Mouse (Mus musculus) hindbrain, embryonic 11.5 days (tissue): ENCODE data around the gene Gm38393. TPM values are rescaled to one million over a fixed set of nuclear protein-coding genes. Genes with fewer than 3 reads are reported as not detected.
A peak's percentile ranks its signal among the peaks of the same experiment; 100 is the strongest.

Experiments used
- ATAC-seq: fragments of 200-750 bp; cut with Nextera tagmentation; 2 replicates; pipeline ENCODE4 v1.8.0; 2017; ENCODE audit warnings: mild to moderate bottlenecking, moderate TSS enrichment, moderate library complexity; ENCODE audit not compliant: low FRiP score
- DNase-seq: peaks from one replicate; pipeline ENCODE4 v3.0.0-alpha.2; 2015; ENCODE audit warnings: low spot score
- H3K27ac ChIP-seq: fragments of 300-500 bp; sonication (generic); 2 replicates; pipeline ENCODE4 v1.5.1; 2014; ENCODE audit warnings: mild to moderate bottlenecking, low read depth, low read length
- H3K27me3 ChIP-seq: fragments of 300-500 bp; sonication (generic); 2 replicates; pipeline ENCODE4 v1.6.1; 2014; ENCODE audit warnings: mild to moderate bottlenecking, low read length, moderate library complexity, mixed read lengths; ENCODE audit not compliant: control insufficient read depth, insufficient read depth
- H3K36me3 ChIP-seq: fragments of 300-500 bp; sonication (generic); 2 replicates; pipeline ENCODE4 v1.6.1; 2014; ENCODE audit warnings: mild to moderate bottlenecking, low read length, moderate library complexity, mixed read lengths; ENCODE audit not compliant: control insufficient read depth, insufficient read depth
- H3K4me1 ChIP-seq: fragments of 300-500 bp; sonication (generic); replicated peaks from 2 replicates; pipeline ENCODE4 v1.6.1; 2014; ENCODE audit warnings: low read length, mixed read lengths; ENCODE audit not compliant: control insufficient read depth, insufficient read depth
- H3K4me2 ChIP-seq: fragments of 300-500 bp; sonication (generic); replicated peaks from 2 replicates; pipeline ENCODE4 v1.6.1; 2014; ENCODE audit warnings: mild to moderate bottlenecking, low read depth, low read length
- H3K4me3 ChIP-seq: fragments of 300-500 bp; sonication (generic); 2 replicates; pipeline ENCODE4 v1.5.1; 2014; ENCODE audit warnings: low read depth, low read length
- H3K9ac ChIP-seq: fragments of 300-500 bp; sonication (generic); 2 replicates; pipeline ENCODE4 v1.6.1; 2014; ENCODE audit warnings: low read depth, low read length
- H3K9me3 ChIP-seq: fragments of 300-500 bp; sonication (generic); 2 replicates; pipeline ENCODE4 v1.6.1; 2016; ENCODE audit warnings: low read length; ENCODE audit not compliant: control insufficient read depth
- WGBS: fragments of 180-500 bp; shearing (Covaris S2); extraction: QIAGEN DNeasy Blood & Tissue Kit; methylation state at CpG from one replicate; pipeline ENCODE4 v1.1.7; 2014; 5-methylcytosine and 5-hydroxymethylcytosine counted together
- polyA plus RNA-seq: library from polyadenylated mRNA; unstranded; fragments of >200 nt; fragmentation: Nextera tagmentation; extraction: Ambion mirVana; gene quantifications from 2 replicates; pipeline ENCODE4 v1.2.1, GENCODE M21; 2014

The Gm38393 gene
- polyA plus RNA-seq, result 1.7 and 3.1 TPM in 2 replicates

GRCm38 (mm10) chr7:60004606-60005330 lies at the start of gene Gm38393, which contains the start of gene Snurf:
TSS of gene Gm38393 (minus strand) at chr7:60005064.
TSS of gene Snurf (minus strand) at chr7:60005049.
- peak within 1 kb of the TSS; percentile 66 for H3K9ac ChIP-seq
- 48% methylated on average over 30 of the region's 30 CpGs for WGBS
- peak within 1 kb of the TSS; percentile 42 for H3K4me2 ChIP-seq
- peak within 1 kb of the TSS; percentile 77 for H3K27ac ChIP-seq
- no peaks in the 10 kb centered on the region for H3K36me3 ChIP-seq
- H3K4me1 ChIP-seq, result no peaks in the 10 kb centered on the region
- no peaks in the 10 kb centered on the region for H3K27me3 ChIP-seq
- no peaks in the 10 kb centered on the region; the same call in 1 of the 2 replicates for H3K9me3 ChIP-seq
- ATAC-seq (peak; percentile 68), DNase-seq (peak; percentile 70)
- H3K4me3 ChIP-seq, result peak within 1 kb of the TSS; percentile 54

GRCm38 (mm10) chr7:60047481-60048201 lies 42.8 kb upstream of the Gm38393 start:
- DNase-seq, result peak; percentile 2

GRCm38 (mm10) chr7:60013186-60013585 lies 8.3 kb upstream of the Gm38393 start:
- 74% methylated on average over 3 of the region's 3 CpGs for WGBS
- H3K4me2 ChIP-seq, result no peak overlapping the region
- no peak overlapping the region for H3K4me3 ChIP-seq
- DNase-seq, result no peak
- H3K4me1 ChIP-seq, result no peaks in the 10 kb centered on the region
- no peaks in the 10 kb centered on the region for H3K27me3 ChIP-seq
- H3K36me3 ChIP-seq, result no peaks in the 10 kb centered on the region
- no peak for ATAC-seq
- no peaks in the 10 kb centered on the region for H3K9me3 ChIP-seq
- H3K27ac ChIP-seq, result no peak overlapping the region
- no peak overlapping the region for H3K9ac ChIP-seq

More at GRCm38 (mm10) chr7:60047481-60048201, 42.8 kb upstream of the Gm38393 start:
- H3K27ac ChIP-seq, result no peak overlapping the region
- no peak overlapping the region for H3K4me3 ChIP-seq
- H3K4me2 ChIP-seq, result no peak overlapping the region
- no peaks in the 10 kb centered on the region for H3K36me3 ChIP-seq
- no peak overlapping the region for H3K9ac ChIP-seq
- 66% methylated on average over 6 of the region's 6 CpGs for WGBS
- H3K27me3 ChIP-seq, result no peaks in the 10 kb centered on the region
- no peaks in the 10 kb centered on the region for H3K4me1 ChIP-seq
- peak; percentile 61 for ATAC-seq
- no peaks in the 10 kb centered on the region for H3K9me3 ChIP-seq

- Histone ChIP-seq H3K4me3 (no peak overlapping the region), H3K9ac (no peak overlapping the region), H3K4me2 (no peak overlapping the region), H3K36me3 (no peaks in the 10 kb centered on the region), H3K27ac (no peak overlapping the region), H3K27me3 (no peaks in the 10 kb centered on the region), H3K4me1 (no peaks in the 10 kb centered on the region), H3K9me3 (no peaks in the 10 kb centered on the region; the same call in 1 of the 2 replicates)
- DNase-seq (no peak), ATAC-seq (no peak)
- 38% methylated on average over 3 of the region's 3 CpGs for WGBS
Observed at GRCm38 (mm10) chr7:60007727-60008360, 3.0 kb upstream of the Gm38393 start.

GRCm38 (mm10) chr7:60006262-60006661 lies 1.4 kb upstream of the Gm38393 start:
- H3K27ac ChIP-seq, result no peak overlapping the region
- no peak overlapping the region for H3K4me2 ChIP-seq
- no peak overlapping the region for H3K9ac ChIP-seq
- DNase-seq (no peak), ATAC-seq (no peak)
- H3K9me3 ChIP-seq, result no peaks in the 10 kb centered on the region; the same call in 1 of the 2 replicates
- H3K4me3 ChIP-seq, result no peak overlapping the region
- no peaks in the 10 kb centered on the region for H3K4me1 ChIP-seq
- H3K36me3 ChIP-seq, result no peaks in the 10 kb centered on the region
- no peaks in the 10 kb centered on the region for H3K27me3 ChIP-seq
- WGBS, result 41% methylated on average over 2 of the region's 2 CpGs

GRCm38 (mm10) chr7:60003921-60004605 lies 801 bp downstream of the Gm38393 start:
- 50% methylated on average over 22 of the region's 22 CpGs for WGBS
- peak; percentile 91 for ATAC-seq

GRCm38 (mm10) chr7:60003006-60003865 lies 1.6 kb downstream of the Gm38393 start:
- H3K27ac ChIP-seq, result peak overlapping the region; percentile 77
- H3K4me1 ChIP-seq, result no peaks in the 10 kb centered on the region
- WGBS, result 43% methylated on average over 12 of the region's 12 CpGs
- H3K36me3 ChIP-seq, result no peaks in the 10 kb centered on the region
- DNase-seq (peak; percentile 66), ATAC-seq (peak; percentile 71)
- H3K4me3 ChIP-seq, result peak overlapping the region; percentile 54
- H3K27me3 ChIP-seq, result no peaks in the 10 kb centered on the region
- H3K9ac ChIP-seq, result peak overlapping the region; percentile 66
- H3K4me2 ChIP-seq, result peak overlapping the region; percentile 42
- H3K9me3 ChIP-seq, result no peaks in the 10 kb centered on the region; the same call in 1 of the 2 replicates

More at GRCm38 (mm10) chr7:60003921-60004605, 801 bp downstream of the Gm38393 start:
- H3K27me3 ChIP-seq, result no peaks in the 10 kb centered on the region
- DNase-seq, result peak; percentile 77
- H3K36me3 ChIP-seq, result no peaks in the 10 kb centered on the region
- H3K4me3 ChIP-seq, result peak overlapping the region; percentile 54
- no peaks in the 10 kb centered on the region for H3K4me1 ChIP-seq
- peak overlapping the region; percentile 66 for H3K9ac ChIP-seq
- H3K9me3 ChIP-seq, result no peaks in the 10 kb centered on the region; the same call in 1 of the 2 replicates
- peak overlapping the region; percentile 42 for H3K4me2 ChIP-seq
- H3K27ac ChIP-seq, result peak overlapping the region; percentile 77
